Mouse (Mus musculus) megakaryocyte, embryonic 14.5 days (primary cell): ENCODE measurements around the gene Ust.

Experiments used
- FLI1 ChIP-seq: IDR thresholded peaks from 2 replicates; pipeline ENCODE4 v1.6.1; 2012; ENCODE audit warnings: low read length, inconsistent platforms, mixed read lengths
- GATA1 ChIP-seq: IDR thresholded peaks from 3 replicates; pipeline ENCODE4 v1.6.1; 2012; ENCODE audit warnings: mixed read lengths, low read length, inconsistent platforms, borderline replicate concordance

- no peak for TF ChIP-seq FLI1
- no peak for TF ChIP-seq GATA1
Measured at GRCm38 (mm10) chr10:8431857-8432256, 86.8 kb downstream of the Ust start.
